Mouse (Mus musculus) mouse trophoblast stem cell (cell line): ENCODE measurements around the gene Fermt1.

Source experiments
- in situ Hi-C, 2 experiments: fragments of 300-500 bp; cut with MseI, MboI; formaldehyde crosslinking; loops; 2 replicates in 1 of 2; 3 replicates in 1 of 2; pipeline ENCODE4 v1.15.1; 2025

The Fermt1 gene

GRCm38 (mm10) chr2:132945326-132946207 is at the start of gene Fermt1:
Gene Fermt1, minus strand, starts transcription at chr2:132945906.
- in situ Hi-C loops = no loop called here

- in situ Hi-C loops = no loop called here
Measured at GRCm38 (mm10) chr2:132992659-132993531, 47.2 kb upstream of the Fermt1 start.

- in situ Hi-C loops = no loop called here
Measured at GRCm38 (mm10) chr2:132989778-132990564, 44.3 kb upstream of the Fermt1 start.

GRCm38 (mm10) chr2:132973346-132973745 is 27.6 kb upstream of the Fermt1 start:
- in situ Hi-C loops = no loop called here

DNA sequence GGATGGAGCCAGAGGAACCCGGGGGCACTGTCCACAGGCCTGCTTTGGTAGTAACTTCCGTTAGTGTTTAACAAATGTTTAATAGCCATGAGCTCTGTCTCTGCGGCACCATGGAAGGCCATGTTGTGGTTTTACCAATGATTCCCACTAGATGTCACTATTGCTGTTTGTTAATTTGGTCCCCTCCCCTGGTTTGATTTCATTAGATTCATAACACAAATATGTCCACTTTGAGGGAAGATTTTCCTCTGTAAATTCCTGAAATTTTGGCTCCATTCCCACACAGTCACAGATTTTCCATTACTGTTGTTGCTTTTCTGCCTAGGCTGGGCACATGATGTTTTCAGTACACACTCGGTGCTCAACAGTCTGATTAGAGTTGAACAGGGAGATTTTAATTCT is 25.1 kb upstream of the Fermt1 start:
- in situ Hi-C loops = no loop called here

DNA sequence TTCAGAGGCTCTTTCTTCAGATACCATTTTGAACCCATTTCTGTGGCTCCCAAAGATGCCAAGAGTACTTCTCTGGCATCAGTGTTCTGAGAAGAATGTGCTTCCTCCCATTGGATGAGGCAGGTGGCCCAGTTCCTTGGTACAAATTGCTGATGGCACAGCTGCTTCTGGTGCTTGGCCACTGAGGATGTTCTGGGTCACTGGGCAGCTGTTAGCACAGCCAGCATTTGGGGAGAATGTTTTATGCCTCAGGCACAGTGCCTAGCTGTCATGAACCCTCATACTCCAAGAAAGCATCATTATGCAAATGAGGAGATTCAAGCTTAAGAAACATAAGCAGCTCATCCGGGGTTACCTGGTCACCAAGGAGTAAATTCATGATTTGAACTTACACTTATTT is 12.1 kb upstream of the Fermt1 start:
- in situ Hi-C loops = no loop called here

DNA sequence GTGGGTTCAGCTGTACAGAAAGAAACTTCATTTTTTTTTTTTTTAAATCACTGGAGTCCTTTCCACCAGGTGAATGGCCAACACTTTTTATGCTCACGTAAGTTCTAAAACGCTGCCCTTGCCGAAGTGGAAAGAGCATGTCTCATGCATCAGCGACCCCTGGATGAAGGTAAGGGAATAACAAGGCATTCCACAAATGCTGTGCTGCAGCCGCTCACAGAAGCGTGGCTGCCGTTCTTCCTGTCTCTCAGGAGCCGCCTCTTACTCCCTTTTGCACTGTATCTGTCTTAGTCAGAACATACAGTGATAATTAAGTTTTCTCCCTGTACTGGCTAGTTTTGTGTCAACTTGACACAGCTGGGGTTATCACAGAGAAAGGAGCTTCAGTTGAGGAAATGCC is 6.5 kb upstream of the Fermt1 start:
- in situ Hi-C loops = no loop called here

DNA sequence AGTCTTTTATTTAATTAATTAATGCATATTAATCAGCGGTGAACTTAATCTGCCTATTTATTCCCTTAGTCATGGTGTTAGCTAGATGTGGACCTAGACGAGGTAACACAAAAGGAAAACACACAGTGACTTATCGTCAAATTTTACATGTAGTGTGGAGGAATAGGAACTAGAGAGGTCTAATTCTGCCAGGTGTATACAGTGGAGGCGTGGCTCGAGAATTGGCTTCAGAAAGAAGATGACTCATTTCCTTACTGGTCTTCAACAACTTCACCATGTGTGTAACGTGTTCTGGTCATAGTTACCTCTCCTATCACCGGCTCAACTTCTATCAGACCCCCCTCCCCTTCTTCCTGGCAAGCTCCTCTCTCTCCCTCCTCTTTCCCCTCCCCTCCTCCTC is 2.5 kb upstream of the Fermt1 start:
- in situ Hi-C loops = no loop called here

GRCm38 (mm10) chr2:132946976-132947375 is 1.3 kb upstream of the Fermt1 start:
- in situ Hi-C loops = no loop called here

DNA sequence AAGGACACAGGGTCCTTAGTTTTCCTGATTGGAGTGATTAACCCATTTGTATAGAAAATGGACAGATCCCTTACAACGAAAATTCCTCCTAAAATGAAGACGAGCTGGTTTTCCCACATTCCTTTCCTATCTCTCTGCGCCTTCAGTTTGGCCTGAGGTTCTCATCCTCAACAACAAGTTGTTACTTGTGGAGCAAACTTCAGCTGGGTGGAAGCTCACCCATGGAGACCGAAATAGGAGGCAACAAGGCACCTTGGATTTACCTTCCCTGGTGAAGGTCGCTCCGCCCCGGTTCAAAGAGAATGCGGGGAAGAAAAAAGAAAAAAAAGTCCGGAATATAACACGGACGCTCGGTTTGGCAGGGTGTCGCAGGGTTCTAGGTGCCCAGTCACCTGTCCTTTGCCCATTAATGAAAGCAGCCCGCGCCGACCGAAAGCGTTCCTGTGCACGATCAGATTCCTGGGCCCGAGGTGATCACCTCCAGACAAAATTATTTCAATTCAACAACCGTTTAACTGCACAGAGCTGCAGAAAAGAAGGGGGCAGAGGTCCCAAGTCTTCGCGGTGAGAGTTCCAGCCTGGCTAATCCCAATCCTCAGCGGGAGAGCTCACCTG is 888 bp downstream of the Fermt1 start:
- in situ Hi-C loops = no loop called here

- in situ Hi-C loops = no loop called here
Measured at GRCm38 (mm10) chr2:132943997-132944396, 1.7 kb downstream of the Fermt1 start.

DNA sequence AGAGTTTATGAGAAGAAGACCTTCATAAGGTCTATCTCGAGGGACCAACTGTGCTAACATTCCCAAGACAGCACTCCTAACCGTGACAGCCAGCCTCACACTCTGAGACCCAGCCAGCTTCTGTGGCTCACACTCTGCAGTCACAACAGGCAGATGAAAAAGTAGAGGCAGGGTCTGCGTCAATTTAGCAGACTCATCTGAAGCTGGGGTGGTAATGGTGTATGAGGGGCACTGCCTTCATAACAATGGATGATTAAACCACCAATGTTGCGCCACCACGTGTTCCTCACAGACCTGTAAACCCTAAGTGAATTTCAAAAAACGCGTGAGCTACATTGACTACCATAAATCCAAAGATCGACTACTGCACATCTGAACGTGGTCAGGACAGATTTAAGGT is 2.1 kb downstream of the Fermt1 start:
- in situ Hi-C loops = no loop called here

DNA sequence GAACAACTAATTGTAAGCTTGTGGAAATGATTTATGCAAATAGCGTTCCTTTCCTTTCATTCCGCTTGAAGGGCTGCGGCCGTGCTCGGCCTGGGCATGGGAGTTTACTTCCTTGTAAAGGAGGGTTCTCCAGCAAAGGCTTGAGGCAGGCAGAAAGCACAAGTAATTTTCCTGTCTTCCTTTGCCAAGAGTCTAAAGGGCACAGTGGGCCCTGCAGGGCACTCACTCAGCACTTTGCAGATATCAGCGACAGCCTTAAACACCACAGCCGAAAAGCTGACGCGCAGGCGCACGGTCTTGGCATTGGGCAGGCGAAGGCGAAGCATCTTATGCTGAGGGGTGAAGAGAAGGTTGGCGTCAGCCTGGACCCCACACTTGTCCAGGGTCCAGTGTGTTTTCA is 6.7 kb downstream of the Fermt1 start:
- in situ Hi-C loops = no loop called here

DNA sequence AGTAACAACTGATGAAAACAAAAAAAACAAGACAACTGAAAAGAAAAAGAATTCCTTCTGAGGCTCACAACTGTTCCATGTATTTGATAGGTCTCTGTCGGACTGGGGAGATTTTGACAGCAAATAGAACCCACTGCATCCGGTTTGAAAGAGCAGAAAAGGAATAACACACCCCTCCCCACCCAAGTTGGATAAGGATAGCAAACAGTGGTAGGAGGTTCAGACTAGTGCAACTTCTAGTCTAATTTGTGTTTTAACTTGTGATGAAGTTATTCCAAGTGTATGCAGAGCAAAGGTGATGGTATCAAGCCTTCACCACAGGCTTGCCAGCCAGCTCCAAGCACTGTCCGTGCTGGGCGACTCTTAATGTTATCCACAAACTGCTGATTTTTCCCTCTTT is 9.5 kb downstream of the Fermt1 start:
- in situ Hi-C loops = no loop called here

DNA sequence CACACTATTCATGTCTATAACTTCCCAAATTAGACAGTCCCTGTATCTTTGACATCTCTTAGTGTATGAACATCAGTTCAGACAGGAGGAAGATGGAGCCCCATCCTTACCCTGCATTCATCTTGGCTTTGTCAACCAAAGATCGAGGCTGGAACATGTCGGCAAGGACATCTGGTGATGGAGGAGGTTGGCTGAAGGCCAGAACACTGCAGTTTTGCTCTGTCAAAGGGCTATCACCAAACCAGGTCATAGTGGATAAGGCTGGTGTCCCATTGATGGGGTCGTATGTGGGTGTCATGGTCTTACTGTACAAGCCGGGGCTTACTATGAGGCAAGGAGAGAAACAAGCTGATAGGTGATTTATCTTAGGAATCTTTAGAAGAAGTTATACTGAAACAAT is 11.0 kb downstream of the Fermt1 start:
- in situ Hi-C loops = no loop called here

DNA sequence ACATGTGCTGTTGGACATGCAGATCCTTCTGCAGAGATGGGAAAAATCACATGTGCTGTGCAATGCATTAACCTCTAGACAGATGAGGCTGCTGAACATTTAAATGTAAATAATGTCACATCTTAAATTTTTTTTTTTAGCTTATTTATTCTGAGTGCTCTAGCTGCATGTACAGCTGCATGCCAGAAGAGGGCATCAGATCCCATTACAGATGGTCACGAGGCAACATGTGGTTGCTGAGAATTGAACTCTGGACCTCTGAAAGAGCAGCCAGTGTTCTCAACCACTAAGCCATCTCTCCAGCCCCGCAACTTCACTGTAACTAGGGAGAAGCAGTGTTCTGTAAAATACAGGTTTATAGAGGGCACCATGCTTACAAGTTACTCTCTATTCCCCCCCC is 11.6 kb downstream of the Fermt1 start:
- in situ Hi-C loops = no loop called here

DNA sequence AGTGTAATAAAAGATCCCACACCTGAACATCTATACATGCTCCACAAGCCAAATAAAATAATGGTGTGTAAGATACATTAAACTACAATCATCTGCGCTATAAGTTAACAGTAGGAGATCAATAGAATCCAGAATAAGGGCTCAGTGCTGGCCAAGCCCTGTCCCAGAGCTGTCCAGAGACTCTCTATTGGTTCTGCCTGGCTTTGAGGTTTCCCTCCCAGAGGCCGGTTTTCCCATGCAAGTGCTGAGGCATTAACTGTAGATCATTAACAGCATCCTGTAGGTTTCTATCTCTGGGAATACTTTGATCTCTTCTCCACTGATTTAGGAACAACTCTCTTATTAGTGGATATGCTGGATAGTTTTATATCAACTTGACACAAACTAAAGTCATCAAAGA is 16.7 kb downstream of the Fermt1 start:
- in situ Hi-C loops = no loop called here

DNA sequence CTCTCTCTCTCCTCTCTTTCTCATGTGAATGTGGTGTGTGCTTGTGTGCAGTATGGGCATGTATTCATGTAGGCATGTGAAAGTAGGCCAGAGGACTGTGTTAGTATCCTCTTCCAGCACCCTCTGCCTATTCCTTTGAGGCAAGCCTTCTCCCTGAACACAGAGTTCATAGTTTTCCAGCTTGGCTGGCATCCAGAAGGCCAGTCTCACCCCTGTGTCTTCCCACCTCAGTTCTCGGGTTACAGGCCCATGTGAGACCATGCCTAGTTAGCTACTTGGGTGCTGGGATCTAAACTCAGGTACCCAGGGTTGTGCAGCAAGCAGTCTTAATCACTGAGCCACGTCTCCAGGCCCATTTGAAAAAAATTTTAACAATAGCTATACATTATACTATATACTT is 17.8 kb downstream of the Fermt1 start:
- in situ Hi-C loops = no loop called here

GRCm38 (mm10) chr2:132927298-132927697 is 18.4 kb downstream of the Fermt1 start:
- in situ Hi-C loops = no loop called here

DNA sequence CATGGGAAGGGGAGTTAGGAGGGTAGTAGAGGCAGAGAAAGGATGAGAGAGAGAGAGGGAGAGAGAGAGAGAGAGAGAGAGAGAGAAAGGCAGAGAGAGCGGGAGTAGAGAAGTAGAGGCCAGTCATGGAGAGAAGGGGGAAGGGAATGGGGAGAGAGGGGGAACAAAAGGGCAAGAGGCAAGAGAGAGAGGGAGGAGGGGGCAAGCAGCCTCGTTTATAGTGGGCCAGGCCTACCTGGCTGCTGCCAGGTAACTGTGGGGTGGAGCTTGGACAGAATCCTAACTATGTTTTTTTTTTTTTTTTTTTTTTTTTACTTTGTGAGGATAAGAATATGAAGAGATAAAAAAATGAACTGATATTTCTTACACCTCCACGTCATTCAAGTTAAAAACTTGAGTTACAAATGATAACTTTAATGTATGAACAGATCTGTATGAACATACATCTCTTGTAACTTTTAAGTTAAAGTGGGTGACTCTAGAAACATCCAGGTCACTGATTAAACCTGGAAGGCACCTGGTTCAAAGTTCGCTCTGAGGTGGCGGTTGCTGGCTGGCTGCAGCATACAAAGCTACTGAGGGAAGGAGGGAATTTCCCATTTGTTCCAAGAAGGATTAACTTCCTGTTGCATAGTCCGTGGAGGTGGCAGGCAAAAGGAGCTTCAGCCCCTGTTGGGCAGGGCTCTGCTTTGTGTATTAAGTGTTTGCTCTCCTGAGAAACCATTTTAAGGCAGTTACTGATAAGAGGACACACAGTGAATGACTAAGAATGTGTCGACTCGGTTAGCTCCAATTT is 22.2 kb downstream of the Fermt1 start:
- in situ Hi-C loops = no loop called here
